Mouse (Mus musculus) kidney, adult 8-10 months (tissue): Measurements from ENCODE around the gene Gm11492.

ENCODE experiments used
- DNase-seq, 2 experiments: peaks; one replicate each; pipeline ENCODE4 v3.0.0; 2022

Gene Gm11492

DNA sequence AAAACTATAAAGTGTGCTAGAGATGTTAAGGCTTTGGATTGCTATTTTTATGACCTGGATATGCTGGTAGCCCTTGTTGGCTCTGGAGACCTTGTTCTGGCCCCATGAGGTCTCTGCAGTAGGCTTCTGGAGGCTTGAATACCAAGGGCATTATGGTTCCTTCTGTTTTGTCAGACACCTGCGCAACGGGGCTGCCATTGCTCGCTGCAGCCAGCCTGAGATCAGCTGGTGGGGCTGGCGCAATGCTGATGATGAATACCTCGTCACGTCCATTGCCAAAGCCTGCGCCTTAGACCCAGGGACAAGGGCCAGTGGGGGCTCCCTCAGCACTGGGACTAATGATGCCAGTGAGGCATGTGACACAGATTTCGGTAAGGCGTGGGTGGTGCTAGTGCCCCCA is 35.8 kb downstream of the Gm11492 start:
- no peak for DNase-seq

DNA sequence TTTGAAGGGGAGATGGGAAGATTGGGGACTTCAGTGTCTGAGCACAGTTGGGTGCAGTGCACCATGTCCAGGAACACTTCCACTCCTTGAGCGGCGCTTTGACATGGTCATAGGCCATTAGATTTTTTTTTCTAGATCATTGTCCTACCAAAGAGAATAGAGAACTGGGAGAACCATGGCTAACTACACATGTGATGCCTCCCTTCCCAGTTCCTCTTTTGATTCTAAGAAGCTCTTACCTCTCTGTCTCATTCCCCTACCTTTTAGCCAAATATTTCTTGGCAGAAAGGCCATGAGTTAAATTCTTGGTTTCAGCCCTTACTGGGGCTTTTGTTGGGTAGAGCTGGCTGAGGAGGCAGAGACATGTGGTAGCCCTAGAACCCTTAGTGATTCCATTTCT is 37.1 kb downstream of the Gm11492 start:
- no peak for DNase-seq

DNA sequence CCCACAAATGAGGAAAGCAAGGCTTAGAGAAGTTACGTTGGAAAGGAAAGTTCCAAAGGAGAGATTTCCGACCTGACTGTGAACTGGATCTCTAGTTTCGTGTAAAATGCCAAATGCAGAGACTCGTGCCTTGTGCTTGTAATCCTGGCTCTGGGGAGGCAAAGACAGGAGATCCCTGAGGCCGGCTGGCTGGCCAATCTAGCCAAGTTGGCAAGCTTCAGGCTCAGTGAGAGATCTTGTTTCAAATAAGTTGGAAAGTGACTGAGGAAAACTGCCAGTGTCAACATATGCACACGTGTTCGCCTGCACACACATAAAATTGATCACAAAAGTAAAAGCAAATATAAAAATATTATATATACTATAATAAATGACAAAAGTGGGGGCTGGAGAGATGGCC is 42.8 kb downstream of the Gm11492 start:
- no peak for DNase-seq

DNA sequence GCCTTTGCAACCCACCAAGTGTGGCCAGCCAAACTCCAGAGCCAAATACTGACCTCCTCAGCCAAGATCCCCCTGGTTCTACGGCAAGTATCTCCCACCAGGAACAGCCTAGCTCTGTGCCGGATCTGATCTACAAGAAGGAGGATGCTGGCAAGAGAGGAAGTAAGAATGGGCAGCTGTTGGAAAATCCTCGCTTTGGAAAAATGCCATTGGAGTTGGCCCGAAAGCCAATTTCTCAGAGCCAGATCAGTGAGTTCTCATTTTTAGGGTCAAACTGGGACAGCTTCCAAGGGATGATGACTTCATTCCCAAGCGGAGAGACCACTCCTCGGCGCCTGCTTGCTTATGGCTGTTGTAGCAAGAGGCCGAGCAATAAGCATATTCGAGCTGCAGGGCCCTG is 45.1 kb downstream of the Gm11492 start:
- DNase-seq: no peak

DNA sequence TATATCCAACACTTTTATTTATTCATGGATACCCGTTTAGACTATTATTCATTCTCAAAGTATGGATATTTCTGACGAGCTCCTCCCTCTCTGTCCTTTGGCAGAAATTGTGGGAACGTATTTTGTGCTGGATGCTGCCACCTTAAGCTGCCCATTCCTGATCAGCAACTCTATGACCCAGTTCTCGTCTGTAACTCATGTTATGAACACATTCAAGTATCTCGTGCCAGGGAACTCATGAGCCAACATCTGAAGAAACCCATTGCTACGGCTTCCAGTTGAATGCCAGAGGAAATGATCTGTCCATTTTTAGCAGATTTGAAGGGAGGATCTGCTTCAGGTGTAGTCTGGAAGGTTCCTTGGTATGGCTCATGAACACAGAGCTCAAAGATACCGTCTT is 47.5 kb downstream of the Gm11492 start:
- no peak for DNase-seq

DNA sequence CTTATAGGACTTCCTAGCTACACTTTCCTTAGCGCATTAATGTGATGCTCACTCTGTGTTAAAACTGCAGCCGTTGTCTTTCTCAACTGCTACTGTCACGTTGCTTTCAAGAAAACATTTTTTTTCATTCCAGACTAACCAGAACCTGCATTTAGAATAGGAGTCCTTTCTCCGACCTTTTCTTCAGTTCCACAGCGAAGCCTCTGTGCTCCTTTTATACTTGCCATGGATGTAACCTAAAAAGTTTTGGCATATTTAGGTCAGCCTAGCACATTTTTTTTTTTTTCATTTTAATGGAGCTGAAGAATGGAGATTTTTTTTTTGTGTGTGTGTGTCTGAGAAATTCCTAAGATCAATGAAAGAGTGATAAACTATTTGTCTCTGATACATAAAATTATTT is 49.1 kb downstream of the Gm11492 start:
- DNase-seq: no peak

DNA sequence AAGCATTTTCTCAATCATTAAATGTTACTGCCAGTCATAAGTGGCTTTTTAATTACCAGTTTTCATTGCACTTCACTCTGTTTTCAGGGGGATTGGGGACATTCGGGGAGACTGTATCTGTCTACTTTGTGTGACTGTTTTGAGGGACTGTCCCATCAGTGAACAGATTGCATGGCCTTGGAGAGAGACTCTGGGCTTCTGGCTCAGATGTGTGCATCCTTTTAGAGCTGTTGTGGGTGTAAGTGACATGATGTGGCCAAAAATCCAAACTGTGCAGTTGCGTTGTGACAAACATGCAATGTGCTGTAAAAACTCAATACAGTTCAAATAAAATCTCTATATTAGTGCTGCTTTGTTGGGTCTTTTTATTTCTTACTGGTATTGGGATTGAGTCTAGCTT is 49.5 kb downstream of the Gm11492 start:
- DNase-seq: no peak

DNA sequence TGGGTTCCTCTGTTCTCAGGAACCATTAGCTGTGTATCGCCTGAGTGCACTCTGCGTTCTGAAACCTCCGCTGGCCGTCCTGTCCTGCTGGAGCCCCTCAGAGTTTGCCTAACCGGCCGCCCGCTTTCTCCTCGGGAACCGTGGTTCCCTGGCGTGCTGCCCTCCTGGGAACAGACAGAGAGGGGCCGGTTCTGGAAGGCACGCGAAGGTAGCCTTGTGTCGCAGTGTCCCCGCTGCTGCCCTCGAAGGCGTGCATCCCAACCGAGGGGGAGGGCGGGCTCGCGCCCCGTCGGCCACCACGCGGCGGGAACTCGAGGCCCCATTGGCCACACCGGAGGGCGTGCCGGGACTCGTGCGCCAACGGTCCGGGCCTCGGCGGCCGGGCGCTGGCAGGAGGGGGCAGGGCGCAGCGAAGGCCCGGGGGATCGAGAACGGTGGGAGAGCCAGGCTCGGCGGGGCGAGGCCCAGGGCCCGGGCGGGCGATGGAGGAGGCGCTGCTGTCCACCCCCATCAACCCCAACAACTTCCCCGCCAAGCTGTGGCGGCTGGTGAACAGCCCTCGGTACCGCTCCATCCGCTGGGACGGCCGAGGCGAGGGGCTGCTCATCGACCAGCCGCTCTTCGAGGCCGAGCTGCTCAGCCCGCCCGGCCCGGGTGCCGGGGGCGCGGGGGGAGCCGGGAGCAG is 50.5 kb downstream of the Gm11492 start, which contains the start of gene Hsf5:
Hsf5 (plus strand) TSS at position 375 of the 685 bp plus-strand sequence.
- no peak for DNase-seq

DNA sequence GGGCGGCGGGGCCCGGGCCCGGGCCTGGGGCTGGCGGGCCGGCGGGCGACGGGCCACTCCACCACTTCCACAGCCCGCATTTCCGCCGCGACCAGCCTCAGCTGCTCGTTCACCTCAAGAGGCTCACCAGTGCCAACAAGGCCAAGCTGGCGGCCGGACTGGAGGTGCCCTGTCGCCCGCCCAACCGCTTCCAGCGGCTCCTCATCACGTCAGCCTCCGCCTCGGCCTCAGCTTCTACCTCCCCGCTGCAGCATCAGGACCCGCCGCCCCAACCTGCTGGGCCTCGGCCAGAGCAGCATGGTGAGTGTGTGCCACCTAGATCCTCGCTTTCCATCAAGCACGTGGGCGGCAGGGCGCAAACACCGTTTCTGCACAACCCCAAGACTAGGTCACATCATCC is 51.2 kb downstream of the Gm11492 start:
- DNase-seq: no peak
